Mouse (Mus musculus): ENCODE results near the gene Osgep. TPM values are rescaled to one million over a fixed set of nuclear protein-coding genes. Genes with fewer than 3 reads are reported as not detected.

Gene Osgep
- 20.4 and 43.1 TPM in 2 replicates for polyA plus RNA-seq (2012; ENCODE audit: low replicate concordance)

GRCm38 (mm10) chr14:50924281-50925064, at the start of gene Osgep, which contains the start of gene Apex1:
TSS of gene Osgep (minus strand) at chr14:50924893.
TSS of gene Apex1 (plus strand) at chr14:50924968.

GRCm38 (mm10) chr14:50955942-50956508, 31.3 kb upstream of the Osgep start, which contains the start of gene Pnp2:
TSS of gene Pnp2 (plus strand) at chr14:50955992.

GRCm38 (mm10) chr14:50943932-50944667, 19.4 kb upstream of the Osgep start, which contains the start of gene Gm49342:
TSS of gene Gm49342 (plus strand) at chr14:50944517.

GRCm38 (mm10) chr14:50930754-50931492, 6.2 kb upstream of the Osgep start, which contains the start of the genes Pip4p1 and Pnp:
TSS of gene Pip4p1 (minus strand) at chr14:50930856.
TSS of gene Pnp (plus strand) at chr14:50931082.

GRCm38 (mm10) chr14:50897374-50897765, 27.3 kb downstream of the Osgep start, which contains the start of gene Klhl33:
TSS of gene Klhl33 (minus strand) at chr14:50897507.

GRCm38 (mm10) chr14:50869889-50870804, 54.5 kb downstream of the Osgep start, which contains the start of gene Tep1:
TSS of gene Tep1 (minus strand) at chr14:50870560.

Other genes starting within 250 kb of the Osgep start
- not detected in 2 replicates for gene Olfr747, start 231.7 kb downstream of the Osgep start, polyA plus RNA-seq (2012; ENCODE audit: low replicate concordance)
- not detected in 2 replicates for gene Olfr748, start 217.5 kb downstream of the Osgep start, polyA plus RNA-seq (2012; ENCODE audit: low replicate concordance)
- not detected in 2 replicates for gene Olfr749, start 179.8 kb downstream of the Osgep start, polyA plus RNA-seq (2012; ENCODE audit: low replicate concordance)
- 2.2 and 32.8 TPM in 2 replicates for gene Ttc5, start 139.4 kb downstream of the Osgep start, polyA plus RNA-seq (2012; ENCODE audit: low replicate concordance)
- 0.11 and 3.0 TPM in 2 replicates for gene Ccnb1ip1, start 117.2 kb downstream of the Osgep start, polyA plus RNA-seq (2012; ENCODE audit: low replicate concordance)
- 2.0 and 4.7 TPM in 2 replicates for gene Parp2, start 117.1 kb downstream of the Osgep start, polyA plus RNA-seq (2012; ENCODE audit: low replicate concordance)
- gene Tep1, start 54.3 kb downstream of the Osgep start, polyA plus RNA-seq (2012; ENCODE audit: low replicate concordance) = 1.9 and 2.6 TPM in 2 replicates
- gene Klhl33, start 27.4 kb downstream of the Osgep start, polyA plus RNA-seq (2012; ENCODE audit: low replicate concordance) = not detected in 2 replicates
- gene Apex1, start 75 bp upstream of the Osgep start, polyA plus RNA-seq (2012; ENCODE audit: low replicate concordance) = 33.0 and 38.4 TPM in 2 replicates
- gene Pip4p1, start 6.0 kb upstream of the Osgep start, polyA plus RNA-seq (2012; ENCODE audit: low replicate concordance) = 65.3 and 128 TPM in 2 replicates
- 1.7 and 2.1 TPM in 2 replicates for gene Pnp, start 6.2 kb upstream of the Osgep start, polyA plus RNA-seq (2012; ENCODE audit: low replicate concordance)
- 1.3 TPM in 1 of 2 replicates, not detected in the other for gene Gm49342, start 19.6 kb upstream of the Osgep start, polyA plus RNA-seq (2012; ENCODE audit: low replicate concordance)
- not detected in 2 replicates for gene Pnp2, start 31.1 kb upstream of the Osgep start, polyA plus RNA-seq (2012; ENCODE audit: low replicate concordance)
- not detected in 2 replicates for gene Rnase10, start 82.9 kb upstream of the Osgep start, polyA plus RNA-seq (2012; ENCODE audit: low replicate concordance)
- not detected in 2 replicates for gene Rnase9, start 117.0 kb upstream of the Osgep start, polyA plus RNA-seq (2012; ENCODE audit: low replicate concordance)
- not detected in 2 replicates for gene Rnase11, start 125.3 kb upstream of the Osgep start, polyA plus RNA-seq (2012; ENCODE audit: low replicate concordance)
- gene Rnase12, start 132.8 kb upstream of the Osgep start, polyA plus RNA-seq (2012; ENCODE audit: low replicate concordance) = not detected in 2 replicates
- gene Olfr750, start 149.5 kb upstream of the Osgep start, polyA plus RNA-seq (2012; ENCODE audit: low replicate concordance) = not detected in 2 replicates
- gene Rnase4, start 166.2 kb upstream of the Osgep start, polyA plus RNA-seq (2012; ENCODE audit: low replicate concordance) = 0.40 TPM in 1 of 2 replicates, not detected in the other
- gene Ang, start 166.3 kb upstream of the Osgep start, polyA plus RNA-seq (2012; ENCODE audit: low replicate concordance) = not detected in 2 replicates
- gene Eddm3b, start 189.5 kb upstream of the Osgep start, polyA plus RNA-seq (2012; ENCODE audit: low replicate concordance) = not detected in 2 replicates
- gene Rnase6, start 199.0 kb upstream of the Osgep start, polyA plus RNA-seq (2012; ENCODE audit: low replicate concordance) = 0.55 and 2.7 TPM in 2 replicates
- not detected in 2 replicates for gene Rnase1, start 221.9 kb upstream of the Osgep start, polyA plus RNA-seq (2012; ENCODE audit: low replicate concordance)
- gene Rnase2b, start 237.4 kb upstream of the Osgep start, polyA plus RNA-seq (2012; ENCODE audit: low replicate concordance) = not detected in 2 replicates